Mouse (Mus musculus): ENCODE data around the gene Efl1. TPM values are rescaled to one million over a fixed set of nuclear protein-coding genes. Genes with fewer than 3 reads are reported as not detected.
"Not testable (repeated sequence)": the region's sequence is repeated elsewhere in the genome, so short reads cannot be mapped to it uniquely, and the experiment has no call there.

The Efl1 gene
- total RNA-seq, 2 experiments from 2014 or later = 14.5 to 19.9 TPM

DNA sequence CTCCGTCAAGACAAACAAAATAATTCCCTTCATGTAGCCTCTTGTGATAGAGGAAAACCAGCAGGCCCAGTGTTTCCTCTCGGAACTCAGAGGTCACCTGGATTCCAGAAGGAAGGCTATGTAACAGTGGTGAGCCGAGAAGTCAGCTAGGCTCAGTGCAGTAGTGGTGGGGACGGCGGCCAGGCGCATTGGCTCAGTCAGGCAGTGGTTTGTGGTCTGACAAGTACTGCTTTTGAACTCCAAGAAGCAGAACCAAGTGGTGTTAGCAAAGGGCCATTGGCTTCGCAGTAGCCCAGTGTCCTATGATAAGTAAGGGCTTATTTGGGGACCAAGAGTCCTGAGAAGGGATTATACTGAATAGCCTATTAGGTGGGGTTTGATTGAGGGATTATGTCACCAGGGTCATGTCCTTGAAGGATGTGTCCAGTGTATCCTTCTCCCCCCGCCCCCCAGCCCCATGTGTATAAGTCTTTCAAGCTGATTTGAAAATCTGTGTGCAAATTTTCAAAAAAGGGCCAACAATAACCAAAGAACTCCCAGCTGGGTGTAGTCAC lies 107.3 kb downstream of the Efl1 start:
- DNase-seq (ENCODE audit: low spot score in 2 of 2) = no peak

GRCm38 (mm10) chr7:82758521-82758920 lies 110.1 kb downstream of the Efl1 start:
- DNase-seq (ENCODE audit: low spot score in 2 of 2) = no peak

DNA sequence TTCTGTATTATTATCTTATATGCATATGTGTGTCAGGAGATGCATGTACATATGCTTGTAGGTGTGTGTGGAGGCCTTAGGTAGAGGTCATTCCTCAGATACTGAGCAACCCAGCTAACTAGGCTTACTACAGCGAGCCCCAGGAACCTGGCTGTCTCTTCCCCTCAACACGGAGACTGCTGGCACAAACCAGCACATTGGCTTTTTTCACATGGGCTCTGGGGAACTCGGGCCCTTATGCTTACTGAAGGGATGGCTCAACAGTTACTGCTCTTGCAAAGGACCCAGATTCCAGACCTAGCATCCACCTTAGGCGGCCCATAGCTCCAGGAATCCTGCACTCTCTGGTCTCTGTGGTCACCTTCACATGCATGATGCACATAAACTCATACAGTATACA lies 110.7 kb downstream of the Efl1 start:
- no peak for DNase-seq (ENCODE audit: low spot score in 2 of 2)

- DNase-seq (ENCODE audit: low spot score in 2 of 2) = no peak
Measured at GRCm38 (mm10) chr7:82764951-82765350, 116.5 kb downstream of the Efl1 start.

- no peak for DNase-seq (ENCODE audit: low spot score in 2 of 2)
Measured at GRCm38 (mm10) chr7:82766623-82767022, 118.2 kb downstream of the Efl1 start.

DNA sequence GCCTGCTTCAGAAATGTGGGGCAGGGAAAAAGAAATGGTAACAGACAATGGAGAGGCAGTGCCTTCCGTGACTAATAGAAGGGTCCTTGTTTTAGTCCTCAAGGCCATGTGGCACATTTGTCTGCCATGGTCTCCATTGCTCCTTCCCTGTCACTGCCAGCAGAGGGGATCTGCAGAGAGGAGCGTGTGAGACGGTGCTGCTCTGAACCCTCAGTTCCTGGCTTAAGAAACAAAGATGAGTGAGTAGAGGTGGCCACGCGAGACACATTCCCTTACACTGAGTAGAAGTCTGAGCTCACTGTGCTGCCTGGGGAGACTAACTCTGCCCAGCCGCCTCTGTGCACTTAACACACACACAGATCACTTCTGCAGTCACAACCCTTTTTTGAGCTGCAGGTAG lies 121.8 kb downstream of the Efl1 start:
- no peak for DNase-seq (ENCODE audit: low spot score in 2 of 2)

GRCm38 (mm10) chr7:82770957-82771660 lies 122.7 kb downstream of the Efl1 start:
- DNase-seq (ENCODE audit: low spot score in 2 of 2) = not testable (repeated sequence)

DNA sequence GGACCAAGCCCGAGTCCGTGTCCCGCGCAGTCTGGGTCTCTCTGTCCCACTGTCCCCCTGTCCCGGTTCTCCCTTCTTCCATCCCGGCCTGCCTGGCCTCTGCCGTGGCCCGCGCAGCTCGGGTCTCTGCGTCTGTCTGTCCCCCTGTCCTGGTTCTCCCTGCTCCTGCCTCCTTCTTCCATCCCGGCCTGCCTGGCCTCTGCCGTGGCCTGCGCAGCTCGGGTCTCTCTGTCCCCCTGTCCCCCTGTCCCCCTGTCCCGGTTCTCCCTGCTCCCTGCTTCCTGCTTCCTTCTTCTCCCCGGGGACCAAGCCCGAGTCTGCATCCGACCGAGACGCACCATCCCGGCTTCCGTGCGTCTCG lies 123.2 kb downstream of the Efl1 start:
- DNase-seq (ENCODE audit: low spot score in 2 of 2) = not testable (repeated sequence)

DNA sequence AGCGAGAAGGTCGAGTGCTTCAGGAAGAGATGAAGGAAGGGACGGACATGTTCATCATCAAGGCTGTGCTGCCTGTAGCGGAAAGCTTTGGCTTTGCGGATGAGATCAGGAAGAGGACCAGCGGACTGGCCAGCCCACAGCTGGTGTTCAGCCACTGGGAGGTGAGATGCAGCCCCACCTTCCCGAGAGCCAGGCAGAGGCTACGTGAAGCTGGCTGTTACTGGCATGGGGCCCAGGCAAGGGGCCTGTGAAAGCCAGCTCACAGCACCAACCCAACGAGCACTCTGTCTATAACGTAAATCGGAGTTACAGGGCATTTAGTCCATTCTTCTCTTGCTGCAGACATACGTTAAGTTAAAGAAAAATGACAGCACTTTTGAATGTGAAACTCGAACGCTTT lies 124.1 kb downstream of the Efl1 start:
- DNase-seq (ENCODE audit: low spot score in 2 of 2) = peak in 1 of 2 experiments; percentile 21

DNA sequence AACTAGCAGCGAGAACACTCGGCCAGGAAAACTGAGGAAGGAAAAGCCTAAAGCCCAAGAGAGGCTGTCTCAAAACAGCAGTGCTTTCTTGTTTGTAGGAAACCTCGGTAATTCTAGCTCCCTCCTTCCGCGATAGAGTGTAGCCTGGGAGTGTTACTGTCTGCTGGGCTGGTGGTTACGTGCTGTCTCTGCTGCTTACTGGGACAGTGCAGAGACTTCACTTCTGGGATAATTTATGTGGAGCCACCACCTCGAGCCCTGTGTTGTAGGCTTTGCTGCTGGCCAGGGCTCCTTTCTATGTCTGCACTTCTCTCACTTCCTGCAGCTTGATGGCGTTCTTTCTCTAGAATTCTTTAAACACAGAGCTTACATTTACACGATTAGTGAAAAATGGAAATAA lies 124.7 kb downstream of the Efl1 start:
- DNase-seq (ENCODE audit: low spot score in 2 of 2) = no peak

- DNase-seq (ENCODE audit: low spot score in 2 of 2) = no peak
Measured at GRCm38 (mm10) chr7:82773884-82774283, 125.5 kb downstream of the Efl1 start.

DNA sequence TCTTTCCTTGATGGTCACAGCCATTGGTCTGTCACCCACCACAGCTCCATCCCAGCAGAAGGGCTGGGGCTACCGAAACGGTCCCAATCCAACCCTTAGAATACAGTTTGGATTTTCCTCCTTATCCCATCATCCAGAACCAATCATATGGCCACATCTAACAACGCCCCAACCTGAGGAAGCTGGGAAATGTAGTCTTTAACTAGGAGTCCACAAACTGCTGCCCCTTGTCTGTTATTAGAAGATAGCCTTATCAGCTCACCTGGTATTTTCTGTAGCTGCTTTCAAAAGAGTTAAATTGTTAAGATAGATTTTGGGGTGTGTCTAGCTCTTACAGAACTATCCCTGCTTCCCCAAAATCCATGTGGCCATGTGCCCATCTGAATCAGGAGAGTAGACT lies 126.7 kb downstream of the Efl1 start:
- DNase-seq (ENCODE audit: low spot score in 2 of 2) = no peak

DNA sequence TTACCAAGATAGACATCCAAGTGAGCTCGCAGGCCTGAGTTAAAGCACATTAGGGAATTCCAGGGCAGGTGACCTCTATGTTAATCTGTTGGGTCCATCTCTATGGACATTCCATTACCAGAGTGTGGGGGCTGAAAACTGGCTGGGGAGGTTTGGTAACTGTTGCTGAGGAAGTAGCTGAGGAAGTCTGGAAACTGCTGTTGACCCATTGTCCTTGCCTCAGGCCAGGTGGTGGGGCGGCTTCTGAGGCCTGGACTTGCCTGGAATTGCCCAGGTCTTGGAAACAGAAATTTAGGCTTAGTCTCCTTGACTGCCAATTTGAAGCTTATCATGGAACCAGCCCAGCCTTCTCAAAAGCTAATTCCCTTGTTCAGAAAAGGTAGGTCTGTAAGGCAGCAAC lies 134.7 kb downstream of the Efl1 start:
- no peak for DNase-seq (ENCODE audit: low spot score in 2 of 2)

DNA sequence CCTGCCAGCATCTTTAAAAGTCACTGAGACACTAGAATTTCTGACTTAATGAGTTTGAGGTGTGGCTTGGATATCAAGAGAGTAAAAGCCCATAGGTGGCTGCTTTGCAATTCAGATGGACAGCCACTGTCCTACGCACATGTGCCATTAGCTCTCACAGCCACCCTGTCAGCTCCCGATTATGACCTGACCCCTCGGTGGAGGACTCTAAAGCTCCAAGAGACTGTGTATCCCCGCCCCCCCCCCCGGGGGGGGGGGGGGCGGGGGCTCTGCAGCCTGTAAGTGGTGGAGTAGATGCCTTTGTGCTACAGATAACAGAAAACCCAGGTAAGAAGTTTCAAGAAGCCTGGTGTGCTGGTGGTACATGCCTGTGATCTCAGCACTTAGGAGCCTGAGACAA lies 135.3 kb downstream of the Efl1 start:
- DNase-seq (ENCODE audit: low spot score in 2 of 2) = no peak

DNA sequence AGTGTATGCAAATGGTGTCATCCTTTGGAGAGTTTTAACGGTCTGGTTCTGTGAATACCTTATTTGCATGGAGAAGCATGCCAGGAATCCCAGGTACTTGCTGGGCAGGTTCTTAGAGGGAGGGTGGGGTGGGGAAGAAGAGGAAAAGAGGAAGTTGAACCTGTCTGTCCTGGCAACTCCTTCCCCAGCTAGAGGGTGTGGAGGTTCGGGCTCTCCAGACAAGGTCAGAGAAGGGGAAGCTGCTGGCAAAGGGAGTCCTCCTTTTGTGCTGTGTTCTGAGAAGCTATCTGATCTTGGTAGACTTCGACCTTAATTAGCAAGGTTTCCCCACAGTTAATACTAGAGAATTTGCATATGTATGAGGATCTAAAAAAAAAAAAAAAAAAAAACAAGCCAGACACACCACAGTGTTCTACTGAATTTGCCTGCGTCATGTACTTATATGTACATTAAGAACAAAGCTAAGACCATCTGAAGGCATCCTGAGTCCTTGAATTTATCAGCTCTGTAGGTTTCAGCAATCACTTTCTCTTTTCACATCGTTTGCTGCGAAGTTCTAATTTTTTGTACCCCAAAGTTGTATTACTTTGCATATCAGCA lies 137.0 kb downstream of the Efl1 start:
- no peak for DNase-seq (ENCODE audit: low spot score in 2 of 2)

DNA sequence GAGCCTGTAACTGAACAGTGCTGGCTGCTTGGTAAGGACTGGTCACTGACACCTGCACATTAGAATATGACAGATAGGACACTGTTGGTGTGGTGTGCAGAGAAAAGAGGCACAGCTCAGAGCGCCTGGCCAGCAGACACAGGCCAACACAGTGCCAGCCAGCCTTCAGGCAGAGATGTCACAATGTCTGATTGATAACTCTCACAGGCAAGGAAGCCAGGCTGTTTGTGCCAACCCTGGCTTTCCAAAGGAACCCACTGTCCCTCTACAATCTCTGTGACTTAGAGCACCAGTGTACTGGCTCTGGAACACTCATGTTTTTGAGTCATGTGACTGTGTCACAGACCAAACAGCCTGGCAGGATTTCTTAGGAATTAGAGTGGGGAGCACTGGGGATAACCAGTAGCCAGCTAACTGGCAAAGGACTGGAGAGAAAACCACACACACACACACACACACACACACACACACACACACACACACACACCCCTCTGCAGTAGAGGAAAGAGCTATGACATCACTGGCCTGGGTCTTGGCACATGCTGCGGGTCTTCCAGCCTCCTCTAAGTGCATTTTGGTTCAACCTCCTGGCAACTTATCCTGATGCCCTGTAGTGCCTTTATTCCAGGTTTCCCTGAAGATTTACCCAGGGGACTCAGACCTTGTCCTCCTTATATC lies 137.7 kb downstream of the Efl1 start:
- no peak for DNase-seq (ENCODE audit: low spot score in 2 of 2)

- DNase-seq (ENCODE audit: low spot score in 2 of 2) = no peak
Measured at GRCm38 (mm10) chr7:82792644-82793043, 144.2 kb downstream of the Efl1 start.

DNA sequence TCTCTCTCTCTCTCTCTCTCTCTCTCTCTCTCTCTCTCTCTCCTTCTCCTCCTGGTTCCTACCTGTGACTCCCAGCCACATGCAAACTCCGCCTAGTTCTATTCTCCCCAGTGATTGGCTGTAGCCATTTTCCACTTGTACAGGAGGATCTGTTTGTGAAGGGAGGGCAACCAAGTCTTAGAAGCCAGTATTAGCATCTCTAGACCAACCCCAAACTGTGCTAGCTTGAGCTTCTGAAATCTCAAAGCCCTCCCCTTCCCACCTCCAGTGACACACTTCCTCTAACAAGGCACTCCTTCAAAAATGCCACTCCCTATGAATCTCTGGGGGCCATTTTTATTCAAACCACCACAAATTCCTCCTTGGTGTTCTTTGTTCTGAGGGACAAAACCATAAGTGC lies 144.7 kb downstream of the Efl1 start:
- no peak for DNase-seq (ENCODE audit: low spot score in 2 of 2)

- DNase-seq (ENCODE audit: low spot score in 2 of 2) = no peak
Measured at GRCm38 (mm10) chr7:82794542-82794941, 146.1 kb downstream of the Efl1 start.

GRCm38 (mm10) chr7:82802206-82802605 lies 153.8 kb downstream of the Efl1 start:
- no peak for DNase-seq (ENCODE audit: low spot score in 2 of 2)

DNA sequence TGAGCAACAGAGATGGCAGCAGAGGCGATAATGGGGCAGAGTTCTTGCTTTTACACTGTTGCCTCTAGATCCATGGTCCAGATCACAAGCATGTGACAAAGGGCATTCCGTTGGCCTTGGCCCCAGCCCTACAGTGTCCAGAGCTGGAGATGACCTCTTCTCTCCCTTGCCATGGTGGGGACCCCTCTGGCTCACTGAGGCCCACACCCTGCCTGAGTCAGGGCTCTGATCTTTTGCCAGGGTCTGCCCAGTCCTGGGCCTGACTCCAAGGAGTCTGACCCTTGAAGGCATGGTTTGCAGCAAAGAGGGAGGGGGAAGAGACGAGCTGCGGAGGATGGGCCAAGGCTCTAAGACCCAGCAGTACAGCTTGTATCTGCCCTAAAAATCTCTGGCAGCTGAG lies 159.8 kb downstream of the Efl1 start:
- DNase-seq (ENCODE audit: low spot score in 2 of 2) = no peak

- DNase-seq (ENCODE audit: low spot score in 2 of 2) = no peak
Measured at GRCm38 (mm10) chr7:82809126-82809525, 160.7 kb downstream of the Efl1 start.

DNA sequence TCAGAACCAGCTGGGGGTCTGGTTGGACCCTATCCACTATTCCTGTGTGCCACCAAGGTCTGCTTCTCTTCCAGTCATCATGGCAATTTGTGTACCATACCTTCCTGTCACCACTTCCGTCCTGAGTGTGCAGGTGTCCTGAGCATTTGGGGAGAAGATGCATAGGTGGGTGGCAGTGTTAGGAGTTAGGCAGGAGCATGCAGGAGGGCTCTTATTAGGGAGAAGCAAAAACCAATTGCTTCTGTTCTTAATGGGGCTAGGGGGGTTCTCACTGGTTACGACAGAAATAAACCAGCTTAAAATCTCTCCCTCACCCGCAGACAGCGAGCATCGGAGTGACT lies 162.4 kb downstream of the Efl1 start:
- no peak for DNase-seq (ENCODE audit: low spot score in 2 of 2)

Measured in gastrocnemius, postnatal 4 days (tissue).